Mouse (Mus musculus): Measurements from ENCODE around the gene 1810037I17Rik.

The 1810037I17Rik gene

DNA sequence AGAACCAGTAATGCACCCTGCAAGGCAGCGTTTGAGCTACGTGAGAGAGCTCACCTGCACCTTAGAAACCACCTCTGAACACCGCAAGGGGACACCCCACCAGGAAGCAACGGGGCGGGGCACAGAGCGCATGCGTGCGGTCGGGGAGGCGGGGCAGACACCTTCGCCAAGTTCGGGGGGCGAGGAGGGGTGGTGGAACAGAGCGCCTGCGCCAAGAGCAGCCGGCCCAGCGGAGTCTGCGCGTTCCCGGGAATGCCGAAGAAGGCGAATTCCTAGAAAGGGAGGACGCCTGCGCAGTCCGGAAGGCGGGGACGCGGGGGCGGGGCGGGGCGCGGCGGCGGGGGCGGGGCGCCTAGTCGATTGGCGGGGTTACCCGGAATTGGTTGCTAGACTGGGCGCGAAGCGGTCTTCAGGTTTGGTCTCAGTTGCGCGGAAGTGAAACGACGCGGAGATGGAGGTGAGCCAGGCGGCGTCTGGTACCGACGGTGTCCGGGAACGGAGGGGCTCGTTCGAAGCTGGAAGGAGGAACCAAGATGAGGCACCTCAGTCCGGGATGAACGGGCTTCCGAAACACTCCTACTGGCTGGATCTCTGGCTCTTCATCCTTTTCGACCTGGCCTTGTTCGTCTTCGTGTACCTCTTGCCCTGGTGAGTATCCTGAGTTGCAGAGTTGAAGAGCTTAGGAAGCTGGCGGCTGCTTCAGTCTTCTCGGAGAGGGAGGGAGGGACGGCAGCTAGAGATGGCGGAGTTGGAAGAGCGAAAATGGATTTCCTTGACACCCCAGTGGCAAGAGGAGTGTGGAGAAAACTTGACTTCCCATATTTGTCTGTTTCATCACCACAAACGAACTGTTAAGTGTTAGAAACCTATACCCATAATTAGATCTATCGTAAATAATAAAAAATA is at the start of gene 1810037I17Rik:
Gene 1810037I17Rik (plus strand): TSS at position 195 of the 906 bp plus-strand sequence.
- peak; percentile 82 to 86 for DNase-seq (ENCODE audit: low spot score in 2 of 2)

GRCm38 (mm10) chr3:122876870-122877269 is 47.1 kb upstream of the 1810037I17Rik start:
- no peak for DNase-seq (ENCODE audit: low spot score in 2 of 2)

- DNase-seq (ENCODE audit: low spot score in 2 of 2) = no peak
Measured at GRCm38 (mm10) chr3:122877543-122877942, 46.5 kb upstream of the 1810037I17Rik start.

GRCm38 (mm10) chr3:122878705-122879315 is 45.2 kb upstream of the 1810037I17Rik start:
- no peak for DNase-seq (ENCODE audit: low spot score in 2 of 2)

DNA sequence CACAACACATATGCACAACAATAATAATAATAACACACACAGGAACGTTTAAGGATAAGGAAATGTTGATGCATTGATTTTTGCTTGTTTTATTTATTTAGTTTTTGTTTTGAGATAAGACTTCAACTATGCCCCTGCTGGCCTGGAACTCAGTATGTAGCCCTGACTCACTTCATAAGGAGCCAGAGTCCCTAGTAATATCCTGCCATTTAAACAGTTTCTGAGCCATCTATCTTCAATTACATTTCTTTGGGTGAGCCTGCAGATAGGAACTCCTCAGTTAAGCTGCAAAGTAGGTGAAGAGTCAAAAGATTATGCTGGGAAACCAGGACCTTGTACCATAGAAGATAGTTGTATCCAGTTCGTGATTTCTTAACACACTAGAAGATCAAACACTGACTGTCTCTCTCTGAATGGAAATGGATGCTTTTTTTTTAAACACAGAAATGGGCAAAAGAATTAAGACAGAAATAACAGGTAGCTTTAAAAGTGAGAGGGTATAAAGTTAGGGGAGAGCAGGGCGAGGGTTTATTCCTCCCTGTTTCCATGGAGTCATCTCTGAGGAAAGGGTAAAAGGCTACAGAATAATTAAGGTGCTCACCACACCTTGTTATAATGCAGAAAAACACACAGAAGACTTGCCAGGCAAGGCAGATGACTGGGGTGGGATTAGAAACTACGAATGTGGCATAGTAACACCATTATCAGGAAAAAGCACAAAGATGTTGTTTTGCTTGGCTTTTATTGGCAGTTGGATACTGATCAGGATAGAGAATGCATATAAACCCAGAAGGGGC is 36.3 kb upstream of the 1810037I17Rik start:
- DNase-seq (ENCODE audit: low spot score in 2 of 2) = no peak

DNA sequence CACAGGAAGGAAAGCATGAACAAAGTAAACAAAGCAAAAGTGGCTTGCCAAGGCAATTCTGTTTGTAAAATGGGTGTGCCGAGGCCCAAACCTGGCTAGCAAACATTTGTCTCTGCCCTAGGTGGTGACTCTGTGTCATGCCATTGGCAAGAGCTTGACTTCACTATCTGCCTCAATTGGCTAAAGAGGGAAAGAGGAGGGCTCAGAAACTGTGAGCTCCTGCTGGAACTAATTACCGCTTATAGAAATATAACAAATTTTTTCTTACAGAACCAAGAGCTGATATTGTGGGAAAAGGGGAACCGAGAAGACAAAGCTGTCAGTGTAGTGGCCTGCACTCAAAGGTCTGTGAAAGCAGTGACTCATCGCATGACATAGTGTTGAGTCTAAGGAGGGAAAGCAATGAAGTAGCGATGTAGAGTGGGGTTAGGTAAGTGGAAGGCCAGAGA is 35.6 kb upstream of the 1810037I17Rik start:
- DNase-seq (ENCODE audit: low spot score in 2 of 2) = no peak

GRCm38 (mm10) chr3:122894772-122895171 is 29.2 kb upstream of the 1810037I17Rik start, which contains the start of gene Fabp2:
Gene Fabp2 (plus strand): TSS chr3:122895072.
- DNase-seq (ENCODE audit: low spot score in 2 of 2) = no peak

DNA sequence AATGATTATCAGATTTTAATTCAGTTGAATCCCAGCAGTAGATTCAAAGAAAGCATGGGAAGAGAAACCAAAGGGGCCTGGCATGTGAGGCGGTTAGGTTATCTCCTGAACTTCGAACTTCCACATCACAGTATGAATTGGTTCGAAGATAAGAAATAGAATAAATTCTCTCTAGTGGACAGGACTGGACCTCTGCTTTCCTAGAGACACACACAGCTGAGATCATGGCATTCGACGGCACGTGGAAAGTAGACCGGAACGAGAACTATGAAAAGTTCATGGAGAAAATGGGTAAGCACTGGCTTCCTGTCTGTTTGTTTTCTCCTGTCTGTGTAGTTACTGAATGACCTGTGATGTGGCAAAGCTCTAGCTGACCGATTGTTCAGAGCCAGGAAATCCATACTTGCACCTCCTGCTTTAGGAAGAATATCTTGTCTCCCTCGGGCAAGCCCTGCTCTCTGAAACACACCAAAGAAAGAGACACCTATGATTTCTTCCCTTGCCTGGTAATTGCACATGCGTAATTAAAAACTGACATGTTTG is 28.7 kb upstream of the 1810037I17Rik start:
- DNase-seq (ENCODE audit: low spot score in 2 of 2) = no peak

DNA sequence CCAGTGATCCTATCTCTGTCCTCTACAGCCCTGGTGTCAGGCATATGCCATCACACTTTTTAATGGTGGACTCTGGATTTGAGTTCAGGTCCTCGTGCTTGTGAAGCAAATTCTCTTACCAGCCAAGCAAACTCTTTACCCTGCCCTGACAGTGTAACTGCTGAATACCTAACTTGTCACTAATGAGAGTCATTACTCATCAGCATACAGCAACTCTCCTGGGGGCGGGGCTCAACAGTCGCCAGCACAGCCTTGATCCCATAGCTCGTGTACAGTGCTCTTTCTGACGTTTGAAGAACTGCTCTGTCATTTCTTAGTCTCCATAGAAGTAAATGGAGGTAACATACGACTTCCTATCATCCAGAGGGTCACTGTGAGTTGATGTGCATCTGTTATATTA is 25.7 kb upstream of the 1810037I17Rik start:
- DNase-seq (ENCODE audit: low spot score in 2 of 2) = no peak

- DNase-seq (ENCODE audit: low spot score in 2 of 2) = no peak
Measured at GRCm38 (mm10) chr3:122903746-122904433, 20.1 kb upstream of the 1810037I17Rik start.

GRCm38 (mm10) chr3:122907841-122908240 is 16.2 kb upstream of the 1810037I17Rik start:
- DNase-seq (ENCODE audit: low spot score in 2 of 2) = no peak

DNA sequence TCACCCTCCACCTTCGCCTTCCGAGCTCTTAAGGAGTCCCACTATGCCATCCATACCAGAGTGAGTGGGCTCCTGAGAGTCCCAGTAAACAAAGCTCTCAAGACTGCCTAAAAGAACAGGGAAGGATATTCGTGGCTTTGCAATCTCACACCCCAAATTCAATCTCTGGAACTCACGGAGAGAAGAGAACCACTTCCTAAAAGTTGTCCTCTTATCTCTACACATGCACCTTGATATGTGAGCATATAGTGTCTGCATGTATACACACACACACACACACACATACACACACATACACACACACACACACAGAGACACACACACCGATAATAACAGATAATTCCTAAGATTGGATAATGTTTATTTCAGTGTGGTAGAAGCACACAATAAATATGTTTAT is 8.5 kb upstream of the 1810037I17Rik start:
- no peak for DNase-seq (ENCODE audit: low spot score in 2 of 2)

- no peak for DNase-seq (ENCODE audit: low spot score in 2 of 2)
Measured at GRCm38 (mm10) chr3:122916191-122916680, 7.8 kb upstream of the 1810037I17Rik start.

DNA sequence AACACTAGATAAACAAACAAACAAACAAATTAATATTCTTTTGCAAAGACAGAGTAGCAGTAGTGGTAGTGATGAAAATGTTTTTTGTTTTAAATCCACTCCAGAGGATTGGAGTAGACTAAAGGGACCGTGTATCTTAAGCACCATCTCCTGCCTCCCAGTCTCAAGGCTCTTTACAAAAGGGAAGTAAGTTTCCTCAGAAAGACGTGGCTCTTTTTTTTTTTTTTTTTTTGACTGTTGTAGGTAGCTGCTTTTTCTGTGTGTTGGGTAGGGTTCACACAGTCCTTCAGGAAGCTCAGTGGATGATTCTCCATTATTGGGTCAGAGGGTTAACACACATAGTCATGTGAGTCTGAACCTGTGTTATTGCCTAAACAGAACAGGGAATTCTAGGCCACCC is 5.3 kb upstream of the 1810037I17Rik start:
- DNase-seq (ENCODE audit: low spot score in 2 of 2) = no peak

GRCm38 (mm10) chr3:122919260-122919659 is 4.7 kb upstream of the 1810037I17Rik start, which contains the start of gene Gm10959:
Gene Gm10959 (minus strand): TSS chr3:122919360.
- DNase-seq (ENCODE audit: low spot score in 2 of 2) = no peak

GRCm38 (mm10) chr3:122920572-122921435 is 3.2 kb upstream of the 1810037I17Rik start:
- no peak for DNase-seq (ENCODE audit: low spot score in 2 of 2)

DNA sequence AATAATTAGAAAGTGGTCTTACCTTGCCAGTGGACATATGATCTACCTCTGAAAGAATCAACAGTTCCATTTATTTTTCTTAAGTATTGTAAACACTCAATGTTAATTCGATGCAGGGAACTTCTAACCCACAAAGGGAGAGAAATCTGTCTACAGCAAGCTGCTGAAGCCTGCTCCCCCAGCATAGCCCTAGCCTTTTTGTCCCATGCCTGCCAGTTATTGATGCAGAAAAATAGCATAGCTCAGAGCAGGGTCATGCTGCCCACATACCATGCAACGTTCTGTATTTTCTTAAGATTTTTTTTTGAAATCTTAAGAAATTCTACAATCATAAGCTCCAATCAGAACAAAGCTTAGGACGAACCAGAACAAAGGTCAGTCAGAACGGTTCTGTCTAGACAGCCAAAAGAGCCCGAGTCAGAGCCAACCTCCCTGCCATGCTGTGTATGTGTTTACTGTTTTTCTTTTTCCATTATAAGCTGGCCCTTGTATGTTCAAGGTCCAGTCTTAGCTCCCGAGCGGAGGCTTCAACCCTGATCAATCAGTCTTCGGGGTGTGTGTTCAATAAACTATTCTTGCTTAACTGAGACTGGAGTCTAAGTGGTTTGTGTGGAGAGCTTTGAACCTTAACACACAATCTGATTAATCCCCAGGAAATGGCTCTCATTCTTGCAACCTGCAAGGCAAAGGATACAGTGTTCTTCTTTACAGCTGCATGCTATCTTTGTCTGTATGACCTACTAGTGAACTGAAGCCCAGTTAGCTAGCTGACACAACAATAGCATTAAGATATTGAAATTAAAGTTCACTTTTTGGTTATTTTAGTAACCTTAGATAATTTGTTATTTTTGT is 2.1 kb upstream of the 1810037I17Rik start:
- DNase-seq (ENCODE audit: low spot score in 2 of 2) = no peak

GRCm38 (mm10) chr3:122923147-122923546 is 856 bp upstream of the 1810037I17Rik start:
- DNase-seq (ENCODE audit: low spot score in 2 of 2) = no peak

DNA sequence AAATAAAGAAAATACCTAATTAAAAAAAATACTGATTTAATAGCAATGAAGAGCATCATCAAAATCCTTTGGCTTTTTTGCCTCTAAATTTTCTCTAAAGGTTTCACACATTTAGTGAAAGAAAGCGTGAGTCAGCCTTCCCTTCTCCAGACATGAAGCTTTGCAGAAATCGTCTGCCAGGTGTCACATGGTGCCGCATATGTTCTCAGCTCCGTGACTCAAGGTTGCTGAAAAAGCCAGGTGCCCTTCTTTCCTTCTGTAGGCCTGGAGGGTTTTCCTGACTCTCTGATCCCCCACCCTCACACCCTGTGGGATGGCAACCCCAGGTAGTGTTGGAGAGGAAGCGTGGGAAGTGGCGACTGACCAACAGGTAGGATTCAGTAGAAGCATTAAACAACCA is 5.7 kb downstream of the 1810037I17Rik start:
- no peak for DNase-seq (ENCODE audit: low spot score in 2 of 2)
